Mouse (Mus musculus): ENCODE results near the gene Antxr2.

Gene Antxr2

GRCm38 (mm10) chr5:97913901-97914300 lies 116.9 kb downstream of the Antxr2 start:
- no peak for DNase-seq (ENCODE audit: low read depth, low spot score)

GRCm38 (mm10) chr5:97907482-97907881 lies 123.4 kb downstream of the Antxr2 start:
- DNase-seq (ENCODE audit: low read depth, low spot score) = no peak

GRCm38 (mm10) chr5:97906537-97907266 lies 124.1 kb downstream of the Antxr2 start:
- no peak for DNase-seq (ENCODE audit: low read depth, low spot score)

- no peak for DNase-seq (ENCODE audit: low read depth, low spot score)
These were observed 125.0 kb downstream of the Antxr2 start for GRCm38 (mm10) chr5:97905856-97906255.

- no peak for DNase-seq (ENCODE audit: low read depth, low spot score)
These were observed 129.7 kb downstream of the Antxr2 start for GRCm38 (mm10) chr5:97901096-97901495.

GRCm38 (mm10) chr5:97899321-97899720 lies 131.5 kb downstream of the Antxr2 start:
- no peak for DNase-seq (ENCODE audit: low read depth, low spot score)

- DNase-seq (ENCODE audit: low read depth, low spot score) = no peak
These were observed 145.4 kb downstream of the Antxr2 start for GRCm38 (mm10) chr5:97885427-97885826.

GRCm38 (mm10) chr5:97884110-97884509 lies 146.7 kb downstream of the Antxr2 start:
- DNase-seq (ENCODE audit: low read depth, low spot score) = no peak

GRCm38 (mm10) chr5:97881421-97881820 lies 149.4 kb downstream of the Antxr2 start:
- no peak for DNase-seq (ENCODE audit: low read depth, low spot score)

GRCm38 (mm10) chr5:97880115-97880514 lies 150.7 kb downstream of the Antxr2 start:
- DNase-seq (ENCODE audit: low read depth, low spot score) = no peak

GRCm38 (mm10) chr5:97878871-97879270 lies 152.0 kb downstream of the Antxr2 start:
- no peak for DNase-seq (ENCODE audit: low read depth, low spot score)

- DNase-seq (ENCODE audit: low read depth, low spot score) = no peak
These were observed 152.5 kb downstream of the Antxr2 start for GRCm38 (mm10) chr5:97878215-97878794.

- no peak for DNase-seq (ENCODE audit: low read depth, low spot score)
These were observed 153.9 kb downstream of the Antxr2 start for GRCm38 (mm10) chr5:97876895-97877294.

- no peak for DNase-seq (ENCODE audit: low read depth, low spot score)
These were observed 162.9 kb downstream of the Antxr2 start for GRCm38 (mm10) chr5:97867921-97868320.

- DNase-seq (ENCODE audit: low read depth, low spot score) = no peak
These were observed 163.9 kb downstream of the Antxr2 start for GRCm38 (mm10) chr5:97866975-97867374.

GRCm38 (mm10) chr5:97857101-97857500 lies 173.7 kb downstream of the Antxr2 start:
- no peak for DNase-seq (ENCODE audit: low read depth, low spot score)

- DNase-seq (ENCODE audit: low read depth, low spot score) = peak; percentile 64
These were observed 178.7 kb downstream of the Antxr2 start for GRCm38 (mm10) chr5:97851981-97852748.

GRCm38 (mm10) chr5:97847204-97847895 lies 183.5 kb downstream of the Antxr2 start:
- DNase-seq (ENCODE audit: low read depth, low spot score) = no peak

- DNase-seq (ENCODE audit: low read depth, low spot score) = no peak
These were observed 184.3 kb downstream of the Antxr2 start for GRCm38 (mm10) chr5:97846503-97846902.

- DNase-seq (ENCODE audit: low read depth, low spot score) = no peak
These were observed 188.8 kb downstream of the Antxr2 start for GRCm38 (mm10) chr5:97842016-97842415.

GRCm38 (mm10) chr5:97839924-97840279 lies 190.9 kb downstream of the Antxr2 start:
- no peak for DNase-seq (ENCODE audit: low read depth, low spot score)

GRCm38 (mm10) chr5:97839271-97839923 lies 191.4 kb downstream of the Antxr2 start:
- no peak for DNase-seq (ENCODE audit: low read depth, low spot score)

All from telencephalon, adult 2 months (tissue).